Mouse (Mus musculus) subcutaneous adipose tissue, adult 2 months (tissue): ENCODE measurements around the gene Olfr1373. TPM values are rescaled to one million over a fixed set of nuclear protein-coding genes. Genes with fewer than 3 reads are reported as not detected.

Experiments
- polyA plus RNA-seq: library from polyadenylated mRNA; depleted of rRNA; stranded (reverse); fragments of >200 nt; gene quantifications from 2 replicates; pipeline ENCODE4 v1.2.3, GENCODE M21; 2012; ENCODE audit warnings: low replicate concordance; rRNA removed

The Olfr1373 gene
- not detected in 2 replicates for polyA plus RNA-seq

GRCm38 (mm10) chr11:52145428-52145827 is at the start of gene Olfr1373:
Olfr1373 (minus strand) TSS chr11:52145528.

GRCm38 (mm10) chr11:52098398-52098946 is 46.9 kb downstream of the Olfr1373 start, which contains the start of gene Ppp2ca:
Ppp2ca (plus strand) TSS chr11:52098681.

Other genes with a start within 250 kb of the Olfr1373 start
- 17.2 and 24.4 TPM in 2 replicates for gene Cdkn2aipnl, start 177.9 kb downstream of the Olfr1373 start, polyA plus RNA-seq
- 66.2 and 80.4 TPM in 2 replicates for gene Ube2b, start 144.8 kb downstream of the Olfr1373 start, polyA plus RNA-seq
- 3.0 and 3.7 TPM in 2 replicates for gene Cdkl3, start 141.3 kb downstream of the Olfr1373 start, polyA plus RNA-seq
- 45.3 and 49.1 TPM in 2 replicates for gene Ppp2ca, start 46.8 kb downstream of the Olfr1373 start, polyA plus RNA-seq
- gene Olfr1371, start 68.5 kb upstream of the Olfr1373 start, polyA plus RNA-seq = not detected in 2 replicates
- 43.5 and 43.7 TPM in 2 replicates for gene Skp1a, start 86.5 kb upstream of the Olfr1373 start, polyA plus RNA-seq
- gene Tcf7, start 137.5 kb upstream of the Olfr1373 start, polyA plus RNA-seq = 1.8 and 28.6 TPM in 2 replicates
- gene Vdac1, start 215.3 kb upstream of the Olfr1373 start, polyA plus RNA-seq = 110 and 144 TPM in 2 replicates